In the genomic region with DNA sequence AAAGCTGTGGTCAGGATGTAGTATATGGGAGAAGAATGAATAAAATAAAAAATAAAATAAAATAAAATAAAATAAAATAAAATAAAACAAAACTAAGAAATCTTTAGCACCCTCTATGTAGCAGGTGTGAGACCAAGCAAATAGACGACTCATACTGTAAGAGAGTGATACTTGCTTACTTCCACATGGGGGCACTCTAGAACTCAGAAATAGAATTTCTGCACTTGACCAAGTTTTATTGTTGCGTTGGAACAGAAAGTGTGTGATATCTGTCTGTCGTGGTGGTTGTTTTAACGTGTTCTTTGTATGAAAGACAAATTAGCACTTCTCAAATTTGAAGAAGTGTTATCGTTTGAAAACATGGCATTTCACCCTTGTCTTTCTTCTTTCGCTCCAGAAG, we compare ENCODE assay signal across 8 mouse cellular contexts.
A peak's percentile ranks its signal among the peaks of the same experiment; 100 is the strongest.
DNase-seq lines count a peak whose midpoint lies in the region; ATAC-seq and TF ChIP-seq lines count a peak whose summit lies in the region.

No protein-coding gene starts in this region.

- no peaks in the 10 kb centered on the region for H3K4me1 ChIP-seq in embryonic facial prominence, embryonic 11.5 days (ENCODE audit: control insufficient read depth, insufficient read depth, low read length)
- H3K4me1 ChIP-seq in embryonic facial prominence, embryonic 10.5 days, result no peaks in the 10 kb centered on the region
- no peaks in the 10 kb centered on the region for H3K4me1 ChIP-seq in midbrain, embryonic 11.5 days (ENCODE audit: control insufficient read depth, insufficient read depth, low read length)
- no peaks in the 10 kb centered on the region for H3K4me1 ChIP-seq in midbrain, embryonic 10.5 days
- H3K4me1 ChIP-seq in hindbrain, embryonic 13.5 days (replicated peaks), result no peaks in the 10 kb centered on the region
- no peaks in the 10 kb centered on the region for H3K4me1 ChIP-seq in stomach, postnatal 0 days (replicated peaks; ENCODE audit: control insufficient read depth, insufficient read depth)

- H3K4me2 ChIP-seq in embryonic facial prominence, embryonic 11.5 days (ENCODE audit: low read depth, low read length), result no peak overlapping the region
- H3K4me2 ChIP-seq in midbrain, embryonic 11.5 days, result no peak overlapping the region
- no peak overlapping the region for H3K4me2 ChIP-seq in hindbrain, embryonic 13.5 days
- no peak overlapping the region for H3K4me2 ChIP-seq in stomach, postnatal 0 days (replicated peaks; ENCODE audit: low read depth)

- TF ChIP-seq EP300 in stomach, postnatal 0 days (optimal IDR thresholded peaks at IDR 0.05), result no peak

- H3K27me3 ChIP-seq in embryonic facial prominence, embryonic 11.5 days (ENCODE audit: control insufficient read depth, insufficient read depth, low read length), result no peaks in the 10 kb centered on the region
- H3K27me3 ChIP-seq in embryonic facial prominence, embryonic 10.5 days (replicated peaks; ENCODE audit: low read depth, poor library complexity, severe bottlenecking), result no peaks in the 10 kb centered on the region
- H3K27me3 ChIP-seq in midbrain, embryonic 11.5 days (ENCODE audit: control insufficient read depth, insufficient read depth, low read length), result no peaks in the 10 kb centered on the region
- no peaks in the 10 kb centered on the region for H3K27me3 ChIP-seq in midbrain, embryonic 10.5 days (ENCODE audit: low read depth, poor library complexity, severe bottlenecking)
- no peaks in the 10 kb centered on the region for H3K27me3 ChIP-seq in hindbrain, embryonic 13.5 days
- no peaks in the 10 kb centered on the region for H3K27me3 ChIP-seq in stomach, postnatal 0 days (ENCODE audit: control insufficient read depth, insufficient read depth, low read length)

- peak; percentile 70 for TF ChIP-seq CTCF in stomach, postnatal 0 days (IDR thresholded peaks at IDR 0.05; ENCODE audit: low read depth)

- H3K36me3 ChIP-seq in embryonic facial prominence, embryonic 11.5 days (replicated peaks; ENCODE audit: control insufficient read depth, insufficient read depth, low read depth, low read length), result no peaks in the 10 kb centered on the region
- no peaks in the 10 kb centered on the region for H3K36me3 ChIP-seq in embryonic facial prominence, embryonic 10.5 days (replicated peaks)
- H3K36me3 ChIP-seq in midbrain, embryonic 11.5 days (ENCODE audit: control insufficient read depth, insufficient read depth, low read length), result no peaks in the 10 kb centered on the region
- H3K36me3 ChIP-seq in midbrain, embryonic 10.5 days, result no peaks in the 10 kb centered on the region
- no peaks in the 10 kb centered on the region for H3K36me3 ChIP-seq in hindbrain, embryonic 13.5 days
- no peaks in the 10 kb centered on the region for H3K36me3 ChIP-seq in stomach, postnatal 0 days (ENCODE audit: control insufficient read depth, insufficient read depth, low read length)

- no peak overlapping the region for H3K4me3 ChIP-seq in embryonic facial prominence, embryonic 11.5 days (ENCODE audit: low read depth, low read length)
- H3K4me3 ChIP-seq in embryonic facial prominence, embryonic 10.5 days, result no peak overlapping the region
- H3K4me3 ChIP-seq in midbrain, embryonic 11.5 days (ENCODE audit: low read depth, low read length), result no peak overlapping the region
- no peak overlapping the region for H3K4me3 ChIP-seq in midbrain, embryonic 10.5 days
- no peak overlapping the region for H3K4me3 ChIP-seq in hindbrain, embryonic 13.5 days
- no peak overlapping the region for H3K4me3 ChIP-seq in stomach, postnatal 0 days (ENCODE audit: low read depth, low read length)

- 51% methylated on average over 6 of the region's 6 CpGs for WGBS in embryonic facial prominence, embryonic 11.5 days
- WGBS in embryonic facial prominence, embryonic 10.5 days, result 56% methylated on average over 6 of the region's 6 CpGs
- 55% methylated on average over 6 of the region's 6 CpGs for WGBS in midbrain, embryonic 11.5 days
- WGBS in midbrain, embryonic 10.5 days, result 62% methylated on average over 6 of the region's 6 CpGs
- 48% methylated on average over 6 of the region's 6 CpGs for WGBS in hindbrain, embryonic 13.5 days
- WGBS in stomach, postnatal 0 days, result 31% methylated on average over 6 of the region's 6 CpGs

- no peak overlapping the region for H3K27ac ChIP-seq in embryonic facial prominence, embryonic 11.5 days (replicated peaks; ENCODE audit: low read depth, low read length)
- H3K27ac ChIP-seq in embryonic facial prominence, embryonic 10.5 days (replicated peaks), result no peak overlapping the region
- H3K27ac ChIP-seq in midbrain, embryonic 11.5 days (ENCODE audit: low read depth, low read length), result no peak overlapping the region
- no peak overlapping the region for H3K27ac ChIP-seq in midbrain, embryonic 10.5 days (replicated peaks)
- H3K27ac ChIP-seq in hindbrain, embryonic 13.5 days, result no peak overlapping the region
- no peak overlapping the region for H3K27ac ChIP-seq in stomach, postnatal 0 days (replicated peaks)

- peak; percentile 65 for DNase-seq in embryonic facial prominence, embryonic 11.5 days (ENCODE audit: low spot score)
- no peak for DNase-seq in embryonic facial prominence, embryonic 10.5 days (ENCODE audit: low spot score)
- DNase-seq in midbrain, embryonic 11.5 days (ENCODE audit: low spot score, missing footprints), result peak; percentile 80
- no peak for DNase-seq in midbrain, embryonic 10.5 days (ENCODE audit: low spot score)
- DNase-seq in stomach, postnatal 0 days (ENCODE audit: low spot score), result no peak
- no peak for DNase-seq in cerebellum, adult 18-20 months
- no peak for DNase-seq in adrenal gland, adult 18-20 months (ENCODE audit: low spot score in 2 of 2)

- no peak for ATAC-seq in embryonic facial prominence, embryonic 11.5 days (replicated peaks; ENCODE audit: insufficient number of reproducible peaks, low FRiP score, low TSS enrichment, low read depth)
- ATAC-seq in midbrain, embryonic 11.5 days (ENCODE audit: low FRiP score), result peak; percentile 64; the same call in 1 of the 2 replicates
- ATAC-seq in hindbrain, embryonic 13.5 days (ENCODE audit: low FRiP score), result peak; percentile 66; the same call in 1 of the 2 replicates
- ATAC-seq in stomach, postnatal 0 days (ENCODE audit: low FRiP score, low TSS enrichment), result no peak

- no peaks in the 10 kb centered on the region for H3K9me3 ChIP-seq in embryonic facial prominence, embryonic 11.5 days (replicated peaks; ENCODE audit: control insufficient read depth, low read length)
- no peaks in the 10 kb centered on the region for H3K9me3 ChIP-seq in embryonic facial prominence, embryonic 10.5 days
- no peaks in the 10 kb centered on the region for H3K9me3 ChIP-seq in midbrain, embryonic 11.5 days (ENCODE audit: control insufficient read depth, low read length)
- H3K9me3 ChIP-seq in midbrain, embryonic 10.5 days (replicated peaks), result no peaks in the 10 kb centered on the region
- H3K9me3 ChIP-seq in hindbrain, embryonic 13.5 days, result no peaks in the 10 kb centered on the region
- H3K9me3 ChIP-seq in stomach, postnatal 0 days (ENCODE audit: control insufficient read depth, low read length), result no peaks in the 10 kb centered on the region

- no peak overlapping the region for H3K9ac ChIP-seq in embryonic facial prominence, embryonic 11.5 days (replicated peaks; ENCODE audit: low read length)
- no peak overlapping the region for H3K9ac ChIP-seq in midbrain, embryonic 11.5 days (ENCODE audit: low read length)
- H3K9ac ChIP-seq in hindbrain, embryonic 13.5 days, result no peak overlapping the region
- no peak overlapping the region for H3K9ac ChIP-seq in stomach, postnatal 0 days (ENCODE audit: low read length)

Comparison
In these comparisons a context has a peak if more than half of its experiments do, and no peak if none do; other contexts are left out.
1. DNase-seq: peak in embryonic facial prominence, embryonic 11.5 days (single experiment) and midbrain, embryonic 11.5 days (single experiment); none in embryonic facial prominence, embryonic 10.5 days (single experiment), midbrain, embryonic 10.5 days (single experiment), stomach, postnatal 0 days (single experiment), cerebellum, adult 18-20 months (0 of 2) and adrenal gland, adult 18-20 months (0 of 2).
2. ATAC-seq: peak in midbrain, embryonic 11.5 days (single experiment) and hindbrain, embryonic 13.5 days (single experiment); none in embryonic facial prominence, embryonic 11.5 days (single experiment) and stomach, postnatal 0 days (single experiment).